Comparison of ENCODE assay signal across 24 mouse cellular contexts in the genomic region with DNA sequence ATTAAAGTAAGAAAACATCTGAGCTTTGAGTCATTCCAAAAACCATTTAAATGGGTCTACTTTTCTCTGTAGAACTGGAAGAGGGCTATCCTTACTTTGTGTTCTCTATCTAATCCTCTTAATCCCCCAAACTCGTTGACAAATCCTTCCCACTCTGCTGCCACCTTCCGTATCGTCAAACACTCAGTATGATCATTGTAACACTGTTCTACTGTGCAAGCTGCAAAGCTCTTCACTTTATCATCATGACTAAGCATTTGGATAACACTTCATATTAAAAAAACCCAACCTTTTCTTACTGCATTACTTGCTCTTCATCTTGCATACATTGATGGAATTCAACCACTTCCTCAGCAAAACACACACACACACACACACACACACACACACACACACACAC. TPM values are rescaled to one million over a fixed set of nuclear protein-coding genes. Genes with fewer than 3 reads are reported as not detected.
DNase-seq lines count a peak whose midpoint lies in the region; ATAC-seq and TF ChIP-seq lines count a peak whose summit lies in the region.
"Had no signal": no experiment of that assay in that cellular context is flagged by ENCODE, and none has a peak within 500 bp of the region (broad histone marks: within the 10 kb centered on the region; RNA-seq: fewer than 3 reads in every experiment).

No protein-coding gene starts in this region.

- no peak for TF ChIP-seq POLR2A in MEL (IDR thresholded peaks at IDR 0.05; ENCODE audit: control insufficient read depth in 1 of 2, insufficient read depth in 1 of 2, low read depth in 1 of 2, low read length in 2 of 2, poor library complexity in 1 of 2)

- no peak for TF ChIP-seq RAD21 in MEL (IDR thresholded peaks at IDR 0.05; ENCODE audit: low read depth, low read length)

- WGBS in midbrain, embryonic 16.5 days = 24% methylated on average over 3 of the region's 3 CpGs

- no peaks in the 10 kb centered on the region for H3K9me3 ChIP-seq in MEL (replicated peaks; ENCODE audit: insufficient read depth, low read length)
- H3K9me3 ChIP-seq in midbrain, embryonic 16.5 days (replicated peaks; ENCODE audit: control insufficient read depth, low read length, poor library complexity, severe bottlenecking) = no peaks in the 10 kb centered on the region
- H3K9me3 ChIP-seq: G1E had no signal

- no peak overlapping the region for H3K9ac ChIP-seq in MEL (ENCODE audit: control insufficient read depth, low read depth, low read length, poor library complexity, severe bottlenecking)
- H3K9ac ChIP-seq in midbrain, embryonic 16.5 days (ENCODE audit: low read depth, low read length) = no peak overlapping the region

- H3K79me2 ChIP-seq in MEL (ENCODE audit: control insufficient read depth, insufficient read depth, low read length, poor library complexity) = no peaks in the 10 kb centered on the region

- peak; percentile 83 for ATAC-seq in frontal cortex, adult (ENCODE audit: low TSS enrichment)
- no peak for ATAC-seq in midbrain, embryonic 16.5 days
- ATAC-seq: activated CD4-positive, CD25-positive, alpha-beta regulatory T cell, adult 4 months; CD4-positive, CD25-positive, alpha-beta regulatory T cell, adult 4 months; Patski had no signal

- no peak for TF ChIP-seq EP300 in MEL (IDR thresholded peaks at IDR 0.05; ENCODE audit: low read depth in 1 of 2, low read length in 2 of 2)

- DNase-seq in frontal cortex, adult 2 months (ENCODE audit: extremely low spot score in 1 of 2, low spot score in 1 of 2) = no peak
- DNase-seq in layer of hippocampus, adult 2 months (ENCODE audit: low spot score in 2 of 2) = no peak
- DNase-seq in layer of hippocampus, adult 11-12 months (ENCODE audit: low spot score) = no peak
- DNase-seq in MEL (ENCODE audit: low read depth, low spot score) = peak; percentile 16
- peak; percentile 52 for DNase-seq in brain, adult 2 months (ENCODE audit: low read depth, low spot score)
- no peak for DNase-seq in ovary, postnatal 10 days (ENCODE audit: low spot score)
- DNase-seq: adrenal gland, adult 2 months; adrenal gland, adult 8-10 months; adrenal gland, postnatal 10 days; adrenal gland, postnatal 14 days; adrenal gland, postnatal 25 days; adrenal gland, postnatal 36 days; B cell, adult 2 months; cerebellum, adult 11 months; cerebellum, adult 11-12 months; cerebellum, adult 18-20 months; cerebellum, adult 2 months had no signal

- peaks cover 0 to 11% of the 10 kb centered on the region in 2 experiments; a peak in 2 of 4 replicates for H3K36me3 ChIP-seq in MEL (ENCODE audit: control insufficient read depth in 1 of 2, insufficient read depth in 2 of 2, low read length in 2 of 2)
- no peaks in the 10 kb centered on the region for H3K36me3 ChIP-seq in midbrain, embryonic 16.5 days (ENCODE audit: control insufficient read depth, insufficient read depth, low read length)
- H3K36me3 ChIP-seq: G1E had no signal

- H3K4me2 ChIP-seq in midbrain, embryonic 16.5 days (ENCODE audit: low read length) = no peak overlapping the region

- H3K27ac ChIP-seq in layer of hippocampus, adult 2 months = 0 out of 2 replicates have a peak overlapping the region, but pooled peaks have one; percentile 46
- H3K27ac ChIP-seq in MEL (ENCODE audit: control insufficient read depth, low read depth, low read length) = no peak overlapping the region
- H3K27ac ChIP-seq in midbrain, embryonic 16.5 days (ENCODE audit: low read length) = no peak overlapping the region

- H3K4me3 ChIP-seq in layer of hippocampus, adult 2 months = no peak overlapping the region
- H3K4me3 ChIP-seq in MEL (ENCODE audit: control insufficient read depth in 1 of 2, insufficient read depth in 1 of 2, low read depth in 2 of 2, low read length in 2 of 2) = no peak overlapping the region
- no peak overlapping the region for H3K4me3 ChIP-seq in midbrain, embryonic 16.5 days (ENCODE audit: low read depth, low read length)

- H3K27me3 ChIP-seq in MEL (ENCODE audit: control insufficient read depth in 1 of 2, insufficient read depth in 2 of 2, low read length in 2 of 2) = no peaks in the 10 kb centered on the region
- no peaks in the 10 kb centered on the region for H3K27me3 ChIP-seq in midbrain, embryonic 16.5 days (ENCODE audit: control insufficient read depth, insufficient read depth, low read depth, low read length)
- H3K27me3 ChIP-seq: CH12.LX, Patski had no signal

- H3K4me1 ChIP-seq in MEL (ENCODE audit: control insufficient read depth in 1 of 2, insufficient read depth in 2 of 2, low read length in 2 of 2) = peaks cover 6 to 7% of the 10 kb centered on the region in 2 experiments; a peak in 3 of 4 replicates
- peaks cover 4% of the 10 kb centered on the region; the same call in 1 of the 2 replicates for H3K4me1 ChIP-seq in midbrain, embryonic 16.5 days (ENCODE audit: control insufficient read depth, insufficient read depth, low read length)

- no peak for TF ChIP-seq CTCF in layer of hippocampus, adult 2 months (conservative IDR thresholded peaks at IDR 0.05)
- TF ChIP-seq CTCF in MEL (IDR thresholded peaks at IDR 0.05 in 2 of 3, conservative IDR thresholded peaks at IDR 0.05 in 1 of 3; ENCODE audit: control insufficient read depth in 1 of 3, insufficient read depth in 1 of 3, low read depth in 2 of 3, low read length in 3 of 3, poor library complexity in 1 of 3, severe bottlenecking in 1 of 3) = no peak

TF ChIP-seq in MEL, 35 proteins besides CTCF, POLR2A, EP300 and RAD21:
- no peak for TF ChIP-seq USF1 (IDR thresholded peaks at IDR 0.05; ENCODE audit: low read depth, low read length)
- TF ChIP-seq GABPA (IDR thresholded peaks at IDR 0.05; ENCODE audit: low read depth, low read length) = peak; percentile 67
- no peak for TF ChIP-seq MAZ (IDR thresholded peaks at IDR 0.05; ENCODE audit: low read depth, low read length)
- TF ChIP-seq HCFC1 (IDR thresholded peaks at IDR 0.05; ENCODE audit: low read depth, low read length) = no peak
- no peak for TF ChIP-seq MEF2A (IDR thresholded peaks at IDR 0.05; ENCODE audit: extremely low read depth, insufficient replicate concordance, low read depth, low read length, poor library complexity, severe bottlenecking)
- TF ChIP-seq CHD2 (IDR thresholded peaks at IDR 0.05; ENCODE audit: low read length) = no peak
- TF ChIP-seq RCOR1 (IDR thresholded peaks at IDR 0.05; ENCODE audit: low read depth, low read length) = no peak

RNA-seq across cellular contexts. Expression of a gene that starts 28.8 kb away (rescaled TPM):
- 32.6 and 35.7 TPM in 2 replicates for polyA plus RNA-seq in frontal cortex, adult 2 months (2012; rRNA removed)
- 100 to 1,000 TPM; 126 to 132 TPM for total RNA-seq in layer of hippocampus, adult 2 months (2021)
- total RNA-seq in MEL (2012; rRNA removed) = 2.1 and 2.4 TPM in 2 replicates
- polyA plus RNA-seq in MEL (2012; ENCODE audit: insufficient read depth in 1 of 2, insufficient read length in 2 of 2, low read depth in 1 of 2, low replicate concordance in 2 of 2, missing spikeins in 1 of 2) = 1 to 10 TPM in 1 of 2 experiments, not detected in 1; 3.2 TPM
- 26.1 and 29.1 TPM in 2 replicates for polyA plus RNA-seq in midbrain, embryonic 16.5 days (2015; fragmentation: Nextera tagmentation; extraction: Ambion mirVana)
- total RNA-seq: CH12.LX had no signal
- polyA plus RNA-seq: G1E had no signal

Comparison
In these comparisons a context has a peak if more than half of its experiments do, and no peak if none do; other contexts are left out.
1. DNase-seq: peak in MEL (single experiment) and brain, adult 2 months (single experiment); none in frontal cortex, adult 2 months (0 of 2), layer of hippocampus, adult 2 months (0 of 2), layer of hippocampus, adult 11-12 months (single experiment) and ovary, postnatal 10 days (single experiment).